Mouse (Mus musculus) kidney, postnatal 14 days (tissue): ENCODE measurements around the gene Copg2.
"Not testable (repeated sequence)": the region's sequence is repeated elsewhere in the genome, so short reads cannot be mapped to it uniquely, and the experiment has no call there.

Experiments
- DNase-seq: peaks from one replicate; pipeline ENCODE4 v3.0.0; 2022; ENCODE audit warnings: mixed read lengths

Copg2 gene

GRCm38 (mm10) chr6:30805053-30805752 lies 91.4 kb downstream of the Copg2 start:
- DNase-seq: no peak

- peak; percentile 25 for DNase-seq
Measured at GRCm38 (mm10) chr6:30804389-30805052, 92.1 kb downstream of the Copg2 start.

GRCm38 (mm10) chr6:30802915-30803314 lies 93.7 kb downstream of the Copg2 start:
- DNase-seq: not testable (repeated sequence)

DNA sequence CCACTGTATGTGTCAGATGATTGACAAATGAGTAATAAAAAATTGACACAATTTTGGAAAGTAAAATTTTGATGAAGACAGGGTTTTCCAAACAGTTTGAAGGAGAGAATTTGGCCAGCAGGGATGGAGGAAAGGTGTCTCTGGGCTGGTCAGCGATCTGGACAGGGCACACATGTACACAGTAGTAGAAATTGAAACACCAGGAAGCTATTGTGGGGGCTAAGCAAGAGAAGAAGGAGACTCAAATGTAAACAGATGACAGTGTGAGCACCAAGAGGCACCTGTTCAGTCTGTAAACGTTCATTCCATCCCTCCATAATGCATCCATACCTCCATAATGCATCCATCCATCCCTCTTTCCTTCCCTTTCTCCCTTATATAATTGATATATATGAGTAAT lies 145.4 kb downstream of the Copg2 start:
- DNase-seq: no peak

- no peak for DNase-seq
Measured at GRCm38 (mm10) chr6:30750482-30750881, 146.1 kb downstream of the Copg2 start.

DNA sequence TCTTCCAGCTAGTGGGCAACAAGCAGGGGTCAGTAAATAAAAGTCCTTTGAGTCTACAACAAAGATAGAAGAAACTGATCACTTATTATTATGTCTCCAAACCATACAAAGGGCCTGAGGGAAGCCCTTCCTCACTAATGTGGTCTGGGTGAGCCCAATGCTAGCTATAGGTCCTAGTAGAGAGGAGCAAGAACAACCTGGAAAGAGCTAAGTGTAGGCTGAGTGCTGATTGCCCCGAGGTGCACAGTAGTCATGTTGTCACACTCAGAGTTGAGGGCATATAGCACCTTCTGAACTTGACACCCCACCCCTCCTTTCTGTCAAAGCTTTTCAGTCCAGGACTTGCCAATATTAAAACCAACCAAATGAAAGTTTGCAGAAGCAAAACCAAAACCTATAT lies 146.7 kb downstream of the Copg2 start:
- no peak for DNase-seq

- DNase-seq: no peak
Measured at GRCm38 (mm10) chr6:30749042-30749689, 147.4 kb downstream of the Copg2 start.

GRCm38 (mm10) chr6:30748358-30748910 lies 148.2 kb downstream of the Copg2 start:
- no peak for DNase-seq

- no peak for DNase-seq
Measured at GRCm38 (mm10) chr6:30747631-30748357, 148.8 kb downstream of the Copg2 start.

DNA sequence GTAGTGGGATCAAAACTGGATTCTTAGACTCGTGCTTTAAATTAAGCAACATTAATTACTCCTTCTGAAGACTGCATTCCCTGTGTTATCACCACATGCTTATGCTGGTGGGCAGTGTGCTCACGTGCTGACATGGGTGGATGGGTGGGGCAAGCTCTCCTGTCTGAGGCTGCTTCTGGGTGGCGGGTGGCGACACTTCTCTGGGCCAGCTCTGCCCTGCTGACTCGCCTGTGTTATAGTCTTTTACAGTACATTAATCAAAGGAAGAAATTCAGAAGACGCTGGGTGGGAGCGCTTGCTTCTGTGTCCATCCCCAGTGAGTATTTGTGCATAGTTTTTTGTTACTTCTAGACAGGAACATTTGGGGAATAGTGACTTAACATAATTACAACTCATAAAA lies 151.0 kb downstream of the Copg2 start:
- no peak for DNase-seq

DNA sequence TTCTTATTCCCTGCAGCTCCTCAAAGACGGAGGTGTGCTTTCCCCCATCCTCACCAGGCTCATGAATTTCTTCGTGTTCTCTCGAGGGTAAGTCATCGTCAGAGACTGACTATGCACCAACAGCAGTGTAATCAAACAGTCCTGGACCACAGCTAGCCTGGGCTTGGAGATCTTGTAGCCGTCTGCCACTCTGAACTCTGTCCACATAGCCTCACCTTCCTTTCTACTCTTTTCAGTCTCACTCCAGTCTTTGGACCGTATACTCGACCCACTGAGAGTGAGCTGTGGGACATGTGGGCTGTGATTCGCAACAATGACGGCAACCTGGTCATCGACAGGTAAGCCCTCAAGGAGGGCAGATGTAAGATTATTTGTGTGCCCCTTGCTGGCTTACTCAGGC lies 151.7 kb downstream of the Copg2 start:
- DNase-seq: no peak

- peak; percentile 46 for DNase-seq
Measured at GRCm38 (mm10) chr6:30739177-30739747, 157.3 kb downstream of the Copg2 start.

- no peak for DNase-seq
Measured at GRCm38 (mm10) chr6:30738464-30739006, 158.1 kb downstream of the Copg2 start.

- DNase-seq: peak; percentile 79
Measured at GRCm38 (mm10) chr6:30737548-30738463, 158.8 kb downstream of the Copg2 start.

DNA sequence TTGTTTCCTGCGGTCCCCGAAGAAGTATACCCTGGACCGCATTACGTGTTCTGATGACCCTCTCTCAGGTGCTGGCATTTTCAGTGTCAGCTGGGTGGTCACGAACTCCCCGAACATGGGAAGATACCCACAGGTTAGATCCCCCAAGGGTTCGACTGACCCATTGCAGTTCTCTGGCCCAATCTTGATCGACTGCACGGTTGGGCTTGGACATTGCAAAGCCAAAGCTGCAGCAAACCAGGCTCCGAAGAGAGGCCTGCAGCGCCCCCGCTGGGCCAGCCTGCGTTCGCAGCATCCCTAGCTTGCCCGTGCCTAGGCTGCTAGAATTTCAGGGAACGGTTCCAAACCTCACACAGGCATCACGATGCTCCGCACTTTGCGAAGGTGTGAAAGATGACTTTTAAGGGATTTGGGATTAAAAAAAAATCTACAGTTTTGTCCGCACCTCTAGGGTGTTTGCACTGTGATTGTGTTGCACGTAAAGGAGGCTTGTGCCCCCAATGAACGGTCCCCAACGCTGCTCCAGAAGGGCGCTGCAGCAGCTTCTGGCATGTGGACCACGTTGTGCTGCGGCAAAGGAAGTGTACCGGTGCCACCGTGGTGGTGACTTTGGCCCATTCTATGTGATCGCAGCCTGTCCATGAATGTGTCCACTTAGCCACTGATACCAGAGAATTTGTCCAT lies 159.6 kb downstream of the Copg2 start:
- DNase-seq: peak; percentile 82

DNA sequence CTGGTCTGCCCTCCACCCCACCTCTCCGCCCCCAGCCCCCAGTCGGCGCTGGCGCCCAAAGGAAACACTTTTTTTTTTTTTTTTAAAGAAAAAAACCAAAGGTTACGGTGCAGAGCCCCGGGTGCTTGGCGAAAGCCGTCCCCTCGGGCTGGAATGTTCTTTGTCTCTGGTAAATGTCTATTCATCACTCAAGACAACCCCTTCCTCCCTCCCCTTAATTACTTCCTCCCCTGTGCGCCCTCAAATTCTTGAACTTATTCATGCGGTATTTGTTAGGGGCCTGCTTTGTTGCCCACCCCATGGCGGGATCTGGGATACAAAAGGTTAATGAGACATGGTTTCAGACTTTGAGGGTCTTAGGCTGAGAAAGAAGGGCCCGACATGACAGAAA lies 160.2 kb downstream of the Copg2 start:
- DNase-seq: peak; percentile 36

GRCm38 (mm10) chr6:30735728-30736371 lies 160.7 kb downstream of the Copg2 start:
- peak; percentile 18 for DNase-seq

- DNase-seq: no peak
Measured at GRCm38 (mm10) chr6:30734988-30735727, 161.4 kb downstream of the Copg2 start.

DNA sequence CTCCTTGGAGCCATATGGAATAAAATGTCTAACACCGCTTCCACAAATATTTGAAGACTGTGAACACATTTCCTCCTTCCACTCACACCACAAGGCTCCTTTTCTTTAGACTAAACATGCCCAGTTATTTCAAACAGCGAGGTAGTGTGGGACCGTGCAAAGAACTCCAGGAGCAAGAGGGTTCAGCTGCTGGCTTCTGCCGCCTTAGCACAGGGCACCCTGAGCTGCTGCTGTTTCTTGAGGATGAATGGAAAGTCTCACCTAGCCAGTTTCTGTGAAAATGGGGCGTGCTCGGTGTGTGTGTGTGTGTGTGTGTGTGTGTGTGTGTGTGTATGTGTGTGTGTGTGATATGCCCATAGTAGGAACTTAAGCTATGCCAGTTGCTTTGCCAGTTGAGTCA lies 162.1 kb downstream of the Copg2 start:
- DNase-seq: no peak
